Mouse (Mus musculus): Measurements from ENCODE around the gene Gm4353.
A peak's percentile ranks its signal among the peaks of the same experiment; 100 is the strongest.

Gm4353 gene

GRCm38 (mm10) chr7:116039538-116040466 is 44.6 kb downstream of the Gm4353 start:
- peak; percentile 76 for DNase-seq

DNA sequence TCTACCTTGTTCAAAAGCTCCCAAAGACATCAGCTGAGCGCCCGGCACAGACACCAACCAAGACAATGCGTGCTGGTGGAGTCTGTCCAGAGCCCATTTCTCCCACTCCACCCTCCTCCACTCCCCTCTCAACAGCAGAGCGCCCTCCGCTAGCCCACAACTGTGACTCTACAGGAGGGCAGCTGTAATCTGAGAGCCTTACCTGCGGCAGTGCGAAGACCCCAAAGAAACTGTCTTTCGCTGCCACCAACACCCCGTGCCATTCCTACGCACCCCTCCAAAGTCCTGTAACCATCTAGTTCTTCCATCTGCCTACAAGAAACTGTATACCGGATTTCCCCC is 45.3 kb downstream of the Gm4353 start, which contains the start of gene 1110004F10Rik:
TSS of gene 1110004F10Rik (plus strand) at position 202 of the 342 bp plus-strand sequence.
- peak in 1 of 2 experiments; percentile 37 for DNase-seq

DNA sequence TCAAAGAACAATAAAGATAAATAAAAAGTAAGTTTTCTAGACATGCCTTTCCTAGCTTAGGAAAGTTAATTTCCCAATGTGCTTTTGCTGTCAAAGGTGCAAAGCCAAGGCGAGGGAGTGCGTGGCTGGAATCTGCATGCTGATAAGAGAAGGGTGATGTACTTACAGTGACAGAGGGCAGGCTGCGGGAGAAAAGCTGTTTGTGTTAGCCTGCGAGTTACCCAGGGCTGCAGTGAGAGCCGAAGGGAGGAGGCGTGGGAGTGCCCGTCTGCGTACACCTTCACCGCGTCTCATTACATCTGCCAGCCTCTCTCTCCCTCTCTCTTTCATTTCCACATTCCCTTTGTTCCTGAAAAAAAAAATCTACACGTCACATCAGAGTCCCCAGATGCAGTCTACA is 45.9 kb downstream of the Gm4353 start, which contains the start of gene Sox6:
TSS of gene Sox6 (minus strand) at position 286 of the 400 bp plus-strand sequence.
- DNase-seq: peak; percentile 18 to 30

DNA sequence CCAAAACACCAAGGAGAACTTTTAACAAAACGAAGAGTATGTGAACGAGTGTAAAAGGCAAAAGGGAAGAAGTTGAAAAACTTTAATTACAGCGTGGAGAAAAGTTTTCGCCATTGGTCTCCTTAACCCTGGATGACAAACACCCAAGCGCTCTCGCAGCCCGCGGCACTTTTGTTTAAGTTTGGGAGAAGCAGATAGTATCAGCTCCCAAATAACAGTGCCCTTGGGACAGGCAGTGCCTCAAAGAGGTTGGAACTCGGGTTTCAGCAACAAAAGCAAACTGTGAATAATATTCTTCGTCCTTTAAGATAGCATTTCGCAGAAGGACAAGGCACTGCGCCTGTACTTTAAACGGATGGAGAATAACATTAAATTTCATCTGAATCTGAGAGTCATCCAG is 46.4 kb downstream of the Gm4353 start:
- peak in 1 of 2 experiments; percentile 10 for DNase-seq

DNA sequence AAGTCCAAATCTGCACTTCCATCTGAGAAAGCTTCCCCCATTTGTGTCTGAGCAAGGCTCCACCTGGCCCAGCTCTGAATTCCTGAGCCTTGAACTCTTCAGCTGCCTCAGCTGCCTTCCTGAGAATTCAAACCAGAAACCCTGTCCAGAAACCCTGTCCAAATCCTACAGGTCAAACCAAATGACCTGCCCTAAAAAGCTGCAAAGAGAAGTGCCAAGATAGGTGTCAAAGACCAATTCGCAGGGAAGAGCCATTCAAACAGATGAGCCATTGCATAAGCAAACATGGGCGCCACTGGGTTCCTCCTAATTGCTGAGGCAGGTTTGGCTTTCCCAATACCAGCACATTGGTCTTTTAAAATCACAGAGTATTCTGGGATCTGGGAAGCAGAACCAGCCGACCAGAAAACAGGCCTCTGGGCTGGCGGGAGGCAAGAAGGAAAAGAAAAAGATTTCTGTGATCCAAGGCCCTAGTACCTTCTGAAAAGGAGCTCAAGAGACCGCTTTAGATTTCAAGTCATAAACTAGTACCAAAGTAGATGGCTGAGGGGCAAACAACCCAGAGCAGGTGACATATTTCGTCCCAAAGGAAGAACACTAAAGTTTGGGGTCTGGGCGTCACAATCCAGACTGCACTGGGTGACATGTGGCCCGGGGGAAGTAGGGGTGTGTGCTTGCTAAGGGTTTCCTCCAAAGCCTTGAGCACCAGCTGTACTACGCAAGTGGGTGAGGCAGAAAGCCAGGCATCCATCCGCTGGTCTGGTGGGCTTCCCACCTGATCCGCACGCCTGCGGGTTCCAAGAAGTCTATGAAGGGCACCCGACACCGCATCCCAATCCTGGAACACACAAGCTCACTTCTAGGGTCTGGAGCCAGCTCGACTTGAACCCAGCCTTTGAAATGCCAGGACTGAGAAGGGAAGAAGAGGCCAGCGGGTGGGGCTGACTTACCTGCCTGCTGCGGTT is 47.6 kb downstream of the Gm4353 start:
- DNase-seq: peak; percentile 7 to 10

GRCm38 (mm10) chr7:116035504-116035903 is 48.9 kb downstream of the Gm4353 start:
- no peak for DNase-seq

- DNase-seq: peak; percentile 37 to 49
Measured at GRCm38 (mm10) chr7:116034282-116034758, 50.1 kb downstream of the Gm4353 start.

- peak; percentile 37 to 47 for DNase-seq
Measured at GRCm38 (mm10) chr7:116033371-116034241, 50.8 kb downstream of the Gm4353 start.

Data from B cell, adult 2 months (primary cell).